Mouse (Mus musculus): ENCODE measurements around the gene Macrod1. TPM values are rescaled to one million over a fixed set of nuclear protein-coding genes. Genes with fewer than 3 reads are reported as not detected.
A peak's percentile ranks its signal among the peaks of the same experiment; 100 is the strongest.

Gene Macrod1
- polyA plus RNA-seq, 1 experiment from 2014 or later = 11.0 TPM

DNA sequence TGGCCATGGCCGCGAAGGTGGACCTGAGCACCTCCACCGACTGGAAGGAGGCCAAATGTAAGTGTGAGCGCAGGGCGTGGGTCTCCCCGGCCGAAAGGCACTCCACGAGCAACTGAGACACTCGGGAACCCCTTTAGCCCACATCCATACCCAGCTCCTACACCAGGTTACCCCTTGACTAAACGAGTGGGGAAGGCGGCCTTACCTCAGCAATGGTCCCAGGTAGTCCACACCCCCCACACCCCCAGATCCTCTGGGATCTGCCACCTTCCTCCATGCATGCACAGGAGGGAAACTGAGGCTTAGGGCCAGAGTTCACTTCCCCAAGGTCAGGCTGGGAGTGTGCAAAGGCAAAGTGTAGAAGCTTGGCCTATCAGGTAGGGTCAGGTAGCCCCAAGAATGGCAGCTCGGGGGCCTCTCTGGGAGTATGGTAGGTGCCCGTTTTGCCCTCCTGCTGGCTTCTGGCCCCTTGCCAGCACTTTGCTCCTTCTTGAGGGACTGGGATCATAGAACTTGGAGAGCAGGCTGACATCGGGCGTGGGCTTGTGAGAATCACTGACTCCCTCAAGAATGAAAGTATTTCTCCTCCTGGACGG, 614 bp downstream of the Macrod1 start:
- no peak for TF ChIP-seq CTCF (IDR thresholded peaks at IDR 0.05; ENCODE audit: low read depth)
- Histone ChIP-seq H3K9me3 (ENCODE audit: low read depth, low read length) (no peaks in the 10 kb centered on the region), H3K9ac (peak overlapping the region; percentile 64), H3K4me1 (ENCODE audit: insufficient read depth) (peaks cover 15% of the 10 kb centered on the region), H3K4me3 (ENCODE audit: low read depth, low read length) (peak overlapping the region; percentile 67), H3K36me3 (ENCODE audit: insufficient read depth) (no peaks in the 10 kb centered on the region), H3K27me3 (ENCODE audit: insufficient read depth, low read length) (no peaks in the 10 kb centered on the region), H3K4me2 (peak overlapping the region; percentile 99), H3K27ac (ENCODE audit: low read depth) (no peak overlapping the region; the same call in 1 of the 2 replicates)
- 1% methylated on average over 16 of the region's 16 CpGs for WGBS
- ATAC-seq (ENCODE audit: insufficient read depth) = peak; percentile 33
- no peak for DNase-seq

GRCm38 (mm10) chr19:7057722-7058207, 1.2 kb downstream of the Macrod1 start:
- ATAC-seq (ENCODE audit: insufficient read depth) = peak; percentile 70
- Histone ChIP-seq H3K9ac (0 out of 2 replicates have a peak overlapping the region, but pooled peaks have one; percentile 64), H3K27me3 (ENCODE audit: insufficient read depth, low read length) (no peaks in the 10 kb centered on the region), H3K9me3 (ENCODE audit: low read depth, low read length) (no peaks in the 10 kb centered on the region), H3K36me3 (ENCODE audit: insufficient read depth) (no peaks in the 10 kb centered on the region), H3K27ac (ENCODE audit: low read depth) (no peak overlapping the region), H3K4me3 (ENCODE audit: low read depth, low read length) (peak overlapping the region; percentile 67), H3K4me2 (peak overlapping the region; percentile 99), H3K4me1 (ENCODE audit: insufficient read depth) (peaks cover 15% of the 10 kb centered on the region)
- WGBS = under 1% methylated on average over 15 of the region's 15 CpGs
- peak; percentile 88 for DNase-seq
- peak; percentile 61 for TF ChIP-seq CTCF (IDR thresholded peaks at IDR 0.05; ENCODE audit: low read depth)

DNA sequence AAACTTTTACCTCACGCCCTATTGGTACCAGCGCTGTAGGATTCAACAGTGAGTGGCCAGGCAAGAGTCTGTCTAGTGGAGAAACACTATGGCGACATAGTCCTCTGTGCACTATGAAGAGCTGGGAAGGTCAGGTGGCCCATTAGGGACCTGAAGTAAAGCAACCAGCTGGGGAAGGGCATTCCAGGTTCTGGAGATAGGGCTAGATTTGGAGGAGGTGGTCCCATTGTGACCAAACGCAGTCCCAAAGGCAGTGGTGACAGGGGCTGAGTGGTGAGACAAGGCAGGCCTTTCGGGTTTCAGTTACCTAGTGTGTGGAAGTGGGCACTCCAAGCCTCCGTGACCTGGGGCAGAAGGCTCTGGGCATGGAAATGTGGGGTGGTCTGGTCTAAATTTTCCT, 1.9 kb downstream of the Macrod1 start:
- WGBS = 63% methylated on average over 6 of the region's 6 CpGs
- H3K4me2 ChIP-seq = peak overlapping the region; percentile 99
- H3K27ac ChIP-seq (ENCODE audit: low read depth) = no peak overlapping the region
- ATAC-seq (ENCODE audit: insufficient read depth) (no peak), DNase-seq (no peak)
- H3K4me1 ChIP-seq (ENCODE audit: insufficient read depth) = peaks cover 15% of the 10 kb centered on the region
- TF ChIP-seq CTCF (IDR thresholded peaks at IDR 0.05; ENCODE audit: low read depth) = no peak
- no peaks in the 10 kb centered on the region for H3K9me3 ChIP-seq (ENCODE audit: low read depth, low read length)
- H3K36me3 ChIP-seq (ENCODE audit: insufficient read depth) = no peaks in the 10 kb centered on the region
- no peak overlapping the region for H3K9ac ChIP-seq
- 0 out of 2 replicates have a peak overlapping the region, but pooled peaks have one; percentile 67 for H3K4me3 ChIP-seq (ENCODE audit: low read depth, low read length)
- H3K27me3 ChIP-seq (ENCODE audit: insufficient read depth, low read length) = no peaks in the 10 kb centered on the region

DNA sequence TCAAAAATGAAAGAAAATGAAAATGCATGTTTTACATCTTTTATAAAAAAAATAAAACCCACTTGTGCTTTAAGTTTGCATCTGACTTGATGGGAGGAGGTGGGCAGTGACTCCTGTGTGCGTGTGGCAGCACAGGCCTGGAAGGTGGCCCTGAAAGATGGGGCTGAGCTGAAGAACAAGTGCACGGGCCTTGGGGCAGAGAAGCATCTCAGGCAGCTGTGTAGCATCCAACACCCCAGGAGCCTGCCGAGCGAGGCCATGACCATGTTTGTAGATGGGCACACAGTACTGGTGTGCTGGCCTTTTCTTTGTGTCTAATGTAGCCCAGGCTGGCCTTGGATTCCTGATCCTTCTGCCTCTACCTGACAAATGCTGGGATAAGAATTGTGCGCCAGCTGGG, 5.5 kb downstream of the Macrod1 start:
- ATAC-seq (ENCODE audit: insufficient read depth) (no peak), DNase-seq (no peak)
- no peak overlapping the region for H3K27ac ChIP-seq (ENCODE audit: low read depth)
- peaks cover under 1% of the 10 kb centered on the region; the same call in 1 of the 2 replicates for H3K27me3 ChIP-seq (ENCODE audit: insufficient read depth, low read length)
- 83% methylated on average over 5 of the region's 5 CpGs for WGBS
- no peak overlapping the region for H3K4me3 ChIP-seq (ENCODE audit: low read depth, low read length)
- no peak overlapping the region for H3K4me2 ChIP-seq
- H3K36me3 ChIP-seq (ENCODE audit: insufficient read depth) = no peaks in the 10 kb centered on the region
- no peak overlapping the region for H3K9ac ChIP-seq
- no peaks in the 10 kb centered on the region for H3K9me3 ChIP-seq (ENCODE audit: low read depth, low read length)
- peaks cover 15% of the 10 kb centered on the region for H3K4me1 ChIP-seq (ENCODE audit: insufficient read depth)
- TF ChIP-seq CTCF (IDR thresholded peaks at IDR 0.05; ENCODE audit: low read depth) = no peak

- ATAC-seq (ENCODE audit: insufficient read depth) = no peak
- no peak overlapping the region for H3K9ac ChIP-seq
- no peak overlapping the region for H3K4me3 ChIP-seq (ENCODE audit: low read depth, low read length)
- no peak overlapping the region for H3K27ac ChIP-seq (ENCODE audit: low read depth)
- peaks cover 9% of the 10 kb centered on the region for H3K4me1 ChIP-seq (ENCODE audit: insufficient read depth)
- no peaks in the 10 kb centered on the region for H3K9me3 ChIP-seq (ENCODE audit: low read depth, low read length)
- H3K27me3 ChIP-seq (ENCODE audit: insufficient read depth, low read length) = peaks cover 4% of the 10 kb centered on the region; the same call in 1 of the 2 replicates
- DNase-seq = no peak
- TF ChIP-seq CTCF (IDR thresholded peaks at IDR 0.05; ENCODE audit: low read depth) = no peak
- H3K36me3 ChIP-seq (ENCODE audit: insufficient read depth) = no peaks in the 10 kb centered on the region
- 83% methylated on average over 8 of the region's 8 CpGs for WGBS
- H3K4me2 ChIP-seq = no peak overlapping the region
These were observed 6.3 kb downstream of the Macrod1 start for GRCm38 (mm10) chr19:7062916-7063315.

- Histone ChIP-seq H3K9ac (no peak overlapping the region), H3K27me3 (ENCODE audit: insufficient read depth, low read length) (peaks cover 10% of the 10 kb centered on the region), H3K4me3 (ENCODE audit: low read depth, low read length) (no peak overlapping the region), H3K4me2 (no peak overlapping the region), H3K9me3 (ENCODE audit: low read depth, low read length) (no peaks in the 10 kb centered on the region), H3K4me1 (ENCODE audit: insufficient read depth) (peaks cover 15% of the 10 kb centered on the region), H3K36me3 (ENCODE audit: insufficient read depth) (no peaks in the 10 kb centered on the region), H3K27ac (ENCODE audit: low read depth) (no peak overlapping the region)
- DNase-seq = peak; percentile 95
- 4% methylated on average over 3 of the region's 3 CpGs for WGBS
- peak; percentile 99 for TF ChIP-seq CTCF (IDR thresholded peaks at IDR 0.05; ENCODE audit: low read depth)
- peak; percentile 54 for ATAC-seq (ENCODE audit: insufficient read depth)
These were observed 8.0 kb downstream of the Macrod1 start for GRCm38 (mm10) chr19:7064571-7064970.

DNA sequence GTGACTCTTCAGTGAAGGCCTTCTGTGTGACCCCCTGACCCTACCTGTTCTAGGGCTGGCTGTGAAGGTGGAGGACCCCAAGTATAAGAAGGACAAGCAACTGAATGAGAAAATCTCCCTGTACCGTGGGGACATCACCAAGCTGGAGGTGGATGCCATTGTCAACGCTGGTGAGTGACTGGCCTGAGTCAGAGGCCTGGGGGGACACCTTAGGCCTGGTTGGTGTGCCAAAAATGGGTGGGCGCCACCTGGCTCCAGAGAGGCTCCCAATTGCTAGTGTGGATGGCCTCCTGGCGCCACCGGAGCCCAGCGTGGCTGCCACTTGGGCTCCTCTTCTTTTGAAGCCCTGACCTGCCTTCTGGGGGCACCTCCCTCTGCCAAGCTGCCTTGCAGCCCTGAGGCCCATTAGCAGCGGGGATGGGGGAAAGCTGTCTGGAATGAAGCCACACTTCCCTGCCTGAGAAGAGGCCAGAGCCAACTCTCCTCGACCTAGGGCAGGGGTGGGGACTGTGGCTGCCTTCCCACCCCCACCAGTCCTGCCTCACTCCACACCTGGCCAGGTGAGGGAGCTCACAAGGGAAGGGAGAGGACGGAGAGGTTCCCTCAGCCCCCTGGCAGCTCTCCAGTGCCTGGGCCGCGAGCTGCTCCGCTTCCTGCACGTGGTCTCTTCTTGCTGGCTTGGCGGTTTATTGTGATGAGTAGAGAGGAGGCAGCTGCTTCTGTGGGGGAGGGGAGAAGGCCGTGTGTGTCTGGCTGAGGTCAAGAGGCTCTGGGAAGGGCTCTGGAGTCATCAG, 9.6 kb downstream of the Macrod1 start:
- DNase-seq = peak; percentile 81
- H3K4me3 ChIP-seq (ENCODE audit: low read depth, low read length) = no peak overlapping the region

More for the DNA sequence above, 9.6 kb downstream of the Macrod1 start:
- H3K36me3 ChIP-seq (ENCODE audit: insufficient read depth) = no peaks in the 10 kb centered on the region
- peaks cover 12% of the 10 kb centered on the region for H3K27me3 ChIP-seq (ENCODE audit: insufficient read depth, low read length)
- H3K9me3 ChIP-seq (ENCODE audit: low read depth, low read length) = no peaks in the 10 kb centered on the region
- no peak for TF ChIP-seq CTCF (IDR thresholded peaks at IDR 0.05; ENCODE audit: low read depth)
- WGBS = 27% methylated on average over 15 of the region's 15 CpGs
- no peak for ATAC-seq (ENCODE audit: insufficient read depth)
- peak overlapping the region; percentile 29 for H3K4me2 ChIP-seq
- 0 out of 2 replicates have a peak overlapping the region, but pooled peaks have one; percentile 21 for H3K27ac ChIP-seq (ENCODE audit: low read depth)
- H3K9ac ChIP-seq = 0 out of 2 replicates have a peak overlapping the region, but pooled peaks have one; percentile 16
- peaks cover 24% of the 10 kb centered on the region for H3K4me1 ChIP-seq (ENCODE audit: insufficient read depth)
